ENCODE assay signal across 31 mouse cellular contexts in the genomic region with DNA sequence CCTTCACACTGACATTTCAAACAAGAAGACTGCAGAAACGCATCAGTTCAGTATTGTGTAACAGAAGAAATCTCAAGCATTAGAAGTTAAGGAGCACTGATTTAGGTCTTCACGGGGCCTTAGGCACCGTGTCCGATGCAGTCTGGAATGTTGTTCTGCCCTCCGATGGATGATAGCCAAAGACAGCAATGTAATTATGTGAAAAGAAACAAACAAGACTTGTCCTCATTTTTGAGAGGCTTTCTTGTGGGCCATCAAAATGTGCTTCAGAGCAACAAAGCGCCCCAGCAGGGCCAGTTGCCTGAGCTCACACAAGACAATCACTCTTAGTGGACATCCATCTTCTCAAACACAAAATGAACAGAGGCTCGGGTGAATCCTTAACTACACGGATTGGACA.
DNase-seq lines count a peak whose midpoint lies in the region; ATAC-seq and TF ChIP-seq lines count a peak whose summit lies in the region.
"Had no signal": no experiment of that assay in that cellular context is flagged by ENCODE, and none has a peak within 500 bp of the region (broad histone marks: within the 10 kb centered on the region; RNA-seq: fewer than 3 reads in every experiment).

No protein-coding gene starts in this region.

- H3K4me2 ChIP-seq in hindbrain, postnatal 0 days (ENCODE audit: low read depth, low read length): no peak overlapping the region
- H3K4me2 ChIP-seq in hindbrain, embryonic 12.5 days (replicated peaks): no peak overlapping the region
- H3K4me2 ChIP-seq in lung, embryonic 14.5 days: no peak overlapping the region
- H3K4me2 ChIP-seq: embryonic facial prominence, embryonic 13.5 days; heart, embryonic 12.5 days; hindbrain, embryonic 14.5 days; limb, embryonic 13.5 days; liver, embryonic 11.5 days; midbrain, embryonic 15.5 days; neural tube, embryonic 12.5 days had no signal

- no peak overlapping the region for H3K9ac ChIP-seq in hindbrain, postnatal 0 days (replicated peaks; ENCODE audit: low read length)
- H3K9ac ChIP-seq in hindbrain, embryonic 12.5 days: no peak overlapping the region
- H3K9ac ChIP-seq in lung, embryonic 14.5 days: no peak overlapping the region
- H3K9ac ChIP-seq: embryonic facial prominence, embryonic 13.5 days; heart, embryonic 12.5 days; hindbrain, embryonic 14.5 days; limb, embryonic 13.5 days; midbrain, embryonic 15.5 days; neural tube, embryonic 12.5 days had no signal

- WGBS in cerebellum, adult 2 months: 45% methylated on average over 8 of the region's 8 CpGs
- 51% methylated on average over 8 of the region's 8 CpGs for WGBS in hindbrain, postnatal 0 days
- WGBS in hindbrain, embryonic 12.5 days: 85% methylated on average over 8 of the region's 8 CpGs
- WGBS in lung, embryonic 14.5 days: 63% methylated on average over 8 of the region's 8 CpGs

- H3K9me3 ChIP-seq in hindbrain, postnatal 0 days (ENCODE audit: low read length): no peaks in the 10 kb centered on the region
- no peaks in the 10 kb centered on the region for H3K9me3 ChIP-seq in hindbrain, embryonic 12.5 days (replicated peaks)
- no peaks in the 10 kb centered on the region for H3K9me3 ChIP-seq in lung, embryonic 14.5 days (ENCODE audit: low read depth, low read length)
- H3K9me3 ChIP-seq: embryonic facial prominence, embryonic 13.5 days; heart, embryonic 12.5 days; limb, embryonic 13.5 days; midbrain, embryonic 15.5 days; neural tube, embryonic 12.5 days had no signal

- ATAC-seq in hindbrain, postnatal 0 days: peak; percentile 72; the same call in 1 of the 2 replicates
- no peak for ATAC-seq in hindbrain, embryonic 12.5 days (ENCODE audit: low FRiP score)
- ATAC-seq in lung, embryonic 14.5 days (ENCODE audit: insufficient read depth): no peak
- no peak for ATAC-seq in megakaryocyte-erythroid progenitor cell, adult 5-6 weeks (replicated peaks; ENCODE audit: low FRiP score, low TSS enrichment, poor library complexity, severe bottlenecking)
- ATAC-seq: forebrain, embryonic 16.5 days; inflammation-experienced regulatory T-cells, adult 6 months; lung, postnatal 0 days; midbrain, embryonic 15.5 days had no signal

- no peak overlapping the region for H3K27ac ChIP-seq in cerebellum, adult 2 months (ENCODE audit: insufficient read depth, low read length)
- H3K27ac ChIP-seq in hindbrain, postnatal 0 days: no peak overlapping the region
- H3K27ac ChIP-seq in hindbrain, embryonic 12.5 days: no peak overlapping the region
- H3K27ac ChIP-seq in lung, embryonic 14.5 days (ENCODE audit: low read depth): no peak overlapping the region
- H3K27ac ChIP-seq: embryonic facial prominence, embryonic 13.5 days; heart, adult 2 months; hindbrain, embryonic 14.5 days; left cerebral cortex, adult 2 months; limb, embryonic 13.5 days; midbrain, embryonic 15.5 days; neural tube, embryonic 12.5 days; stomach, postnatal 0 days had no signal

- no peaks in the 10 kb centered on the region for H3K36me3 ChIP-seq in hindbrain, postnatal 0 days (ENCODE audit: insufficient read depth, low read length)
- no peaks in the 10 kb centered on the region for H3K36me3 ChIP-seq in hindbrain, embryonic 12.5 days
- H3K36me3 ChIP-seq in lung, embryonic 14.5 days (ENCODE audit: insufficient read depth): no peaks in the 10 kb centered on the region
- H3K36me3 ChIP-seq: embryonic facial prominence, embryonic 13.5 days; G1E; heart, embryonic 12.5 days; limb, embryonic 13.5 days; midbrain, embryonic 15.5 days; neural tube, embryonic 12.5 days had no signal

- DNase-seq in cerebellum, adult 2 months: peak; percentile 6 to 8
- no peak for DNase-seq in cerebellum, postnatal 14 days
- peak; percentile 51 for DNase-seq in hindbrain, postnatal 0 days (ENCODE audit: low spot score)
- peak; percentile 40 for DNase-seq in lung, embryonic 14.5 days
- DNase-seq in lung, adult 18-20 months: no peak
- DNase-seq: adrenal gland, postnatal 14 days; cerebellum, postnatal 36 days; embryo, embryonic 11 days; heart, adult 2 months; heart, postnatal 4 days; right cerebral cortex, postnatal 4 days; thymus, adult 18-20 months; thymus, postnatal 25 days had no signal

- no peaks in the 10 kb centered on the region for H3K27me3 ChIP-seq in cerebellum, adult 2 months (ENCODE audit: control insufficient read depth, insufficient read depth, low read length)
- H3K27me3 ChIP-seq in hindbrain, postnatal 0 days (ENCODE audit: insufficient read depth, low read length): no peaks in the 10 kb centered on the region
- H3K27me3 ChIP-seq in hindbrain, embryonic 12.5 days: no peaks in the 10 kb centered on the region
- no peaks in the 10 kb centered on the region for H3K27me3 ChIP-seq in lung, embryonic 14.5 days (ENCODE audit: insufficient read depth, low read length)
- H3K27me3 ChIP-seq: embryonic facial prominence, embryonic 13.5 days; heart, embryonic 12.5 days; limb, embryonic 13.5 days; megakaryocyte, embryonic 14.5 days; midbrain, embryonic 15.5 days; neural tube, embryonic 12.5 days had no signal

- no peak for TF ChIP-seq POLR2A in cerebellum, adult 2 months (IDR thresholded peaks at IDR 0.05; ENCODE audit: borderline replicate concordance, insufficient read depth, low read length)

- H3K4me3 ChIP-seq in cerebellum, adult 2 months (replicated peaks; ENCODE audit: insufficient read depth, low read depth, low read length): no peak overlapping the region
- H3K4me3 ChIP-seq in hindbrain, postnatal 0 days (ENCODE audit: low read length): no peak overlapping the region
- no peak overlapping the region for H3K4me3 ChIP-seq in hindbrain, embryonic 12.5 days
- H3K4me3 ChIP-seq in lung, embryonic 14.5 days (ENCODE audit: low read depth, low read length): no peak overlapping the region
- H3K4me3 ChIP-seq: embryonic facial prominence, embryonic 13.5 days; erythroblast, embryonic 14.5 days; heart, adult 2 months; heart, embryonic 12.5 days; left cerebral cortex, adult 2 months; limb, embryonic 13.5 days; megakaryocyte, embryonic 14.5 days; midbrain, embryonic 15.5 days; myocyte; neural tube, embryonic 12.5 days had no signal

- no peaks in the 10 kb centered on the region for H3K4me1 ChIP-seq in cerebellum, adult 2 months (ENCODE audit: control insufficient read depth, insufficient read depth, low read length)
- no peaks in the 10 kb centered on the region for H3K4me1 ChIP-seq in hindbrain, postnatal 0 days (ENCODE audit: insufficient read depth, low read length)
- no peaks in the 10 kb centered on the region for H3K4me1 ChIP-seq in hindbrain, embryonic 12.5 days
- no peaks in the 10 kb centered on the region for H3K4me1 ChIP-seq in lung, embryonic 14.5 days (ENCODE audit: insufficient read depth)
- H3K4me1 ChIP-seq: heart, embryonic 12.5 days; limb, embryonic 13.5 days; megakaryocyte, embryonic 14.5 days; midbrain, embryonic 15.5 days; neural tube, embryonic 12.5 days had no signal

- TF ChIP-seq CTCF in cerebellum, adult 2 months (IDR thresholded peaks at IDR 0.05; ENCODE audit: borderline replicate concordance, insufficient read depth, low read depth, low read length): no peak
- no peak for TF ChIP-seq CTCF in hindbrain, postnatal 0 days (IDR thresholded peaks at IDR 0.05; ENCODE audit: low read depth)
- no peak for TF ChIP-seq CTCF in lung, embryonic 14.5 days (IDR thresholded peaks at IDR 0.05; ENCODE audit: low read depth)

Comparison
In these comparisons a context has a peak if more than half of its experiments do, and no peak if none do; other contexts are left out.
1. DNase-seq: peak in cerebellum, adult 2 months (2 of 2), hindbrain, postnatal 0 days (single experiment) and lung, embryonic 14.5 days (single experiment); none in cerebellum, postnatal 14 days (0 of 2) and lung, adult 18-20 months (0 of 2).